Mouse (Mus musculus) heart, adult 2 months (tissue): ENCODE measurements around the gene Rps21.

ENCODE experiments used
- CTCF ChIP-seq: fragments of 200-600 bp; IDR thresholded peaks from 2 replicates; pipeline ENCODE4 v1.8.1; 2022; ENCODE audit warnings: antibody characterized with exemption, mild to moderate bottlenecking, moderate library complexity
- EP300 ChIP-seq: fragments of 200-500 bp; IDR thresholded peaks from 2 replicates; pipeline ENCODE4 v1.6.1; 2011; ENCODE audit warnings: low read depth, low read length, control low read depth; ENCODE audit not compliant: insufficient read depth
- POLR2A ChIP-seq: fragments of 200-500 bp; IDR thresholded peaks from 2 replicates; pipeline ENCODE4 v1.6.1; 2011; ENCODE audit warnings: mild to moderate bottlenecking, low read depth, low read length, control low read depth; ENCODE audit not compliant: insufficient read depth

GRCm38 (mm10) chr2:180273394-180274244, 16.4 kb downstream of the Rps21 start, which contains the start of gene Cables2:
- peak; percentile 25; the same call in 1 of the 2 replicates for TF ChIP-seq POLR2A
- no peak for TF ChIP-seq EP300
- no peak for TF ChIP-seq CTCF
